Mouse (Mus musculus) thymus, postnatal 36 days (tissue): ENCODE data around the gene Cfap299.

ENCODE experiments used
- DNase-seq, 2 experiments: peaks; one replicate each; pipeline ENCODE4 v3.0.0; 2022; ENCODE audit warnings: mixed read lengths in 2 of 2

Gene Cfap299

DNA sequence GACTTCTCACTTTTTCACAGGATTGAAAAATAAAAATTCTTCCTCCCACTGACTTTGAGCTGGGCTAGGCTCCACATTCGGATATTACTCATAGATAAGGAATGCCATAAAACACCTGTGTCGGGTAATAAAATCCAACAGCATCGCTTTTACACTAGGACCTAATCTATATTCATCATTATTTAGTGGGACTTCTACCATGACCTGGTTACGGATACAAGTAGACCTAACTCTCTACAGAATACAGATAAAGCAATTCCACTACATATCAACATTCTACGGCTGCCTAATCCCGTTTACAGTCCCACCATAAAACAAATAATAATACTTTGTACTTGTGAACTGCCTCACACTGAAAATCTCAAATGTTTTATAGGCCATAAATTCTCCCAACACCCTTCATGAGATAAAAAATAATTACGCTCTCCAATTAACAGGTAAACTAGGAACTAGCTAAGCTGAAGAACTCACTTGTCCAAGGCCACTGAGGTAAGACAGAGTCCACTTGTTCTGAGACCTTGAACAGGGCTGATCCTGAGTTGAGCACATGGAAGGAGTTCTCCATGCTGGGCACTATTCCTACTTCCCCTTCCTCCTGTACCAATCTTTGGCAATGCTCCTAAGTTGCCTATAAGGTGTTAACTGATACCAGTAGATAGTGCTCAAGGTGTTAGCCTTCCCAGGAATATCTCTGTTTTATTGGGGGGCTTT lies 513.7 kb downstream of the Cfap299 start:
- DNase-seq, result no peak

DNA sequence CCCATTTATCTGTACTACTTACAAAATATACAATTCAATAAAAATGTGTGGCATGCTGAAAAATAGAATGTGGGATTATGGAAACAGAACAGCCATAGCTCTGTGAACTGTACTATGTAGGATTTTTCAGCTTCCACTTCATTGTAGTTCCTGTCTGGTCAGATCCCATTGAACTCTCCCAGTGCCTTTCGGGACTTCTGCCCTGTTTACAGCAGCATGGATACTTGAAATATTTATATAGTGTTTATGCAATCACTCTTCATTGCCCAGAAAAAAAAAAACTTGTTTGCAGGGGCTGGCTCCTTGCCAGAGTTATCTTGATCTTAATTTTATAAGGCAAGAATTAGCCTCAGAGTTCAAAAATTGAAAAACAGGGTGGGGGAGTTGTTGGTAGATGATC lies 515.6 kb downstream of the Cfap299 start:
- DNase-seq, result no peak
